13 mouse cellular contexts compared by ENCODE assay signal in the genomic region with DNA sequence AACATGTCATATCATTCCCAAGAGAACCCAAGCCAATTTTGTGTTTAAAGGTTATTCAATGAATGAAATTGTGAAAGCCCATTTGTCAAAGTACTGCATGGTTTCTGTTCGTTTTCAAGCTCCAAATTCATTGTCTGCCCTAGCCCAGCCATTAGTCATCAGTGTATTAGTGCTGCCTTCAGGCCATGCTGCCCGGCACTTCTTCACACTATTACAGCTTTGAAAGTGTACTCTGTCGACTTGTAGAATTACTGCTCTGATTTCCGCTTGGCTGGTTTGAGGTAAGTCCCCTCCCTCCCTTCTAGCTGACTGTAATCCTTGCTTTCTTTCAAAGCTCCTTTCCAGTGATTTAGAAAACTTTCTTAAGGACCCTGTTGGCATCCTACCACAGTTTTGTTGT. TPM values are rescaled to one million over a fixed set of nuclear protein-coding genes. Genes with fewer than 3 reads are reported as not detected.
A peak's percentile ranks its signal among the peaks of the same experiment; 100 is the strongest.
DNase-seq lines count a peak whose midpoint lies in the region; ATAC-seq and TF ChIP-seq lines count a peak whose summit lies in the region.
"Had no signal": no experiment of that assay in that cellular context is flagged by ENCODE, and none has a peak within 500 bp of the region (broad histone marks: within the 10 kb centered on the region; RNA-seq: fewer than 3 reads in every experiment).

No protein-coding gene starts in this region.

- H3K4me3 ChIP-seq in hindbrain, embryonic 10.5 days: peak overlapping the region; percentile 96
- no peak overlapping the region for H3K4me3 ChIP-seq in hindbrain, postnatal 0 days (ENCODE audit: low read length)
- H3K4me3 ChIP-seq in forebrain, embryonic 15.5 days: no peak overlapping the region; the same call in 1 of the 2 replicates
- H3K4me3 ChIP-seq in midbrain, embryonic 13.5 days (replicated peaks): peak overlapping the region; percentile 20

- H3K36me3 ChIP-seq in hindbrain, embryonic 10.5 days: peaks cover 4% of the 10 kb centered on the region; the same call in 1 of the 2 replicates
- no peaks in the 10 kb centered on the region for H3K36me3 ChIP-seq in hindbrain, postnatal 0 days (ENCODE audit: insufficient read depth, low read length)
- no peaks in the 10 kb centered on the region for H3K36me3 ChIP-seq in forebrain, embryonic 15.5 days
- no peaks in the 10 kb centered on the region for H3K36me3 ChIP-seq in midbrain, embryonic 13.5 days

- CTCF ChIA-PET in Patski (lab: Charles Lee): interaction anchor here (1.1 to 1.8 kb wide), 4 partner anchors 9 to 247 kb away, joined by 3 to 4 read pairs (median 3); no protein-coding TSS in a partner anchor

- no peak for ATAC-seq in hindbrain, postnatal 0 days
- ATAC-seq in Patski: peak; percentile 66
- ATAC-seq in forebrain, embryonic 15.5 days (replicated peaks): peak; percentile 25; the same call in 1 of the 2 replicates
- ATAC-seq in midbrain, embryonic 13.5 days: no peak

- in situ Hi-C loops in Patski (cut with MboI; ENCODE audit: low pct_unique_long_range_greater_than_20kb): no loop called here

- TF ChIP-seq CTCF in hindbrain, postnatal 0 days (IDR thresholded peaks at IDR 0.05; ENCODE audit: low read depth): no peak
- no peak for TF ChIP-seq CTCF in Patski (IDR thresholded peaks at IDR 0.05)

- no peaks in the 10 kb centered on the region for H3K9me3 ChIP-seq in hindbrain, embryonic 10.5 days
- no peaks in the 10 kb centered on the region for H3K9me3 ChIP-seq in hindbrain, postnatal 0 days (ENCODE audit: low read length)
- H3K9me3 ChIP-seq in forebrain, embryonic 15.5 days: no peaks in the 10 kb centered on the region
- H3K9me3 ChIP-seq in midbrain, embryonic 13.5 days: no peaks in the 10 kb centered on the region

- WGBS in hindbrain, embryonic 10.5 days: 32% methylated on average over 4 of the region's 4 CpGs
- 38% methylated on average over 4 of the region's 4 CpGs for WGBS in hindbrain, postnatal 0 days
- WGBS in forebrain, embryonic 15.5 days: 9% methylated on average over 4 of the region's 4 CpGs
- 16% methylated on average over 4 of the region's 4 CpGs for WGBS in midbrain, embryonic 13.5 days

- H3K9ac ChIP-seq in hindbrain, postnatal 0 days (replicated peaks; ENCODE audit: low read length): no peak overlapping the region
- H3K9ac ChIP-seq in forebrain, embryonic 15.5 days (replicated peaks): no peak overlapping the region
- H3K9ac ChIP-seq in midbrain, embryonic 13.5 days (replicated peaks): no peak overlapping the region

- 0 out of 2 replicates have a peak overlapping the region, but pooled peaks have one; percentile 47 for H3K27ac ChIP-seq in hindbrain, embryonic 10.5 days
- H3K27ac ChIP-seq in hindbrain, postnatal 0 days: no peak overlapping the region
- peak overlapping the region; percentile 17; the same call in 1 of the 2 replicates for H3K27ac ChIP-seq in forebrain, embryonic 15.5 days (replicated peaks)
- H3K27ac ChIP-seq in midbrain, embryonic 13.5 days: no peak overlapping the region
- H3K27ac ChIP-seq: kidney, postnatal 0 days had no signal

- H3K4me2 ChIP-seq in hindbrain, postnatal 0 days (ENCODE audit: low read depth, low read length): no peak overlapping the region
- peak overlapping the region; percentile 14 for H3K4me2 ChIP-seq in forebrain, embryonic 15.5 days (replicated peaks)
- peak overlapping the region; percentile 90 for H3K4me2 ChIP-seq in midbrain, embryonic 13.5 days (replicated peaks)

- 0 out of 2 replicates have a peak, but pooled peaks cover 4% of the 10 kb centered on the region for H3K27me3 ChIP-seq in hindbrain, embryonic 10.5 days (ENCODE audit: insufficient read depth, poor library complexity, severe bottlenecking)
- no peaks in the 10 kb centered on the region; the same call in 1 of the 2 replicates for H3K27me3 ChIP-seq in hindbrain, postnatal 0 days (ENCODE audit: insufficient read depth, low read length)
- H3K27me3 ChIP-seq in Patski: no peaks in the 10 kb centered on the region
- no peaks in the 10 kb centered on the region for H3K27me3 ChIP-seq in forebrain, embryonic 15.5 days
- peaks cover 9% of the 10 kb centered on the region for H3K27me3 ChIP-seq in midbrain, embryonic 13.5 days

- POLR2A ChIA-PET in Patski (lab: Charles Lee): interaction anchor here (0.9 kb wide), 1 partner anchor 27 kb away, joined by 3 read pairs; no protein-coding TSS in a partner anchor

- H3K4me1 ChIP-seq in hindbrain, embryonic 10.5 days (replicated peaks): peaks cover 69% of the 10 kb centered on the region
- H3K4me1 ChIP-seq in hindbrain, postnatal 0 days (ENCODE audit: insufficient read depth, low read length): no peaks in the 10 kb centered on the region
- H3K4me1 ChIP-seq in forebrain, embryonic 15.5 days: peaks cover 50% of the 10 kb centered on the region
- peaks cover 75% of the 10 kb centered on the region for H3K4me1 ChIP-seq in midbrain, embryonic 13.5 days (replicated peaks)

- DNase-seq in hindbrain, embryonic 10.5 days (ENCODE audit: low spot score): no peak
- DNase-seq in hindbrain, postnatal 0 days (ENCODE audit: low spot score): no peak
- DNase-seq in Patski (ENCODE audit: low read depth, low spot score): no peak
- DNase-seq in right cerebral cortex, postnatal 14 days: no peak
- DNase-seq in liver: no peak
- DNase-seq in ovary, postnatal 10 days (ENCODE audit: low spot score): no peak
- DNase-seq: cerebellum, postnatal 14 days; right cerebral cortex, postnatal 25 days; thymus, adult 18-20 months had no signal

RNA-seq across cellular contexts. Expression of gene Gli3, which starts 5.4 kb away (rescaled TPM):
- polyA plus RNA-seq in hindbrain, embryonic 10.5 days (2016; fragmentation: Nextera tagmentation; extraction: Ambion mirVana): 32.3 and 36.0 TPM in 2 replicates
- 7.3 and 9.6 TPM in 2 replicates for total RNA-seq in hindbrain, postnatal 0 days (2014; rRNA removed)
- 3.0 and 3.7 TPM in 2 replicates for polyA plus RNA-seq in hindbrain, postnatal 0 days (2015; fragmentation: Nextera tagmentation; extraction: Ambion mirVana)
- polyA plus RNA-seq in Patski (2021): 14.7 TPM
- polyA plus RNA-seq in forebrain, embryonic 15.5 days (2015; fragmentation: Nextera tagmentation; extraction: Ambion mirVana): 13.5 and 15.9 TPM in 2 replicates
- 15.8 and 17.6 TPM in 2 replicates for polyA plus RNA-seq in midbrain, embryonic 13.5 days (2015; fragmentation: Nextera tagmentation; extraction: Ambion mirVana)
- total RNA-seq: megakaryocyte, adult 5-6 weeks had no signal

Comparison
In these comparisons a context has a peak if more than half of its experiments do, and no peak if none do; other contexts are left out.
1. H3K27ac ChIP-seq: peak in hindbrain, embryonic 10.5 days (single experiment) and forebrain, embryonic 15.5 days (single experiment); none in hindbrain, postnatal 0 days (single experiment) and midbrain, embryonic 13.5 days (single experiment).
2. H3K4me3 ChIP-seq: peak in hindbrain, embryonic 10.5 days (single experiment) and midbrain, embryonic 13.5 days (single experiment); none in hindbrain, postnatal 0 days (single experiment) and forebrain, embryonic 15.5 days (single experiment).
3. ATAC-seq: peak in Patski (single experiment) and forebrain, embryonic 15.5 days (single experiment); none in hindbrain, postnatal 0 days (single experiment) and midbrain, embryonic 13.5 days (single experiment).